Comparison of ENCODE assay signal across 8 mouse cellular contexts in the genomic region with DNA sequence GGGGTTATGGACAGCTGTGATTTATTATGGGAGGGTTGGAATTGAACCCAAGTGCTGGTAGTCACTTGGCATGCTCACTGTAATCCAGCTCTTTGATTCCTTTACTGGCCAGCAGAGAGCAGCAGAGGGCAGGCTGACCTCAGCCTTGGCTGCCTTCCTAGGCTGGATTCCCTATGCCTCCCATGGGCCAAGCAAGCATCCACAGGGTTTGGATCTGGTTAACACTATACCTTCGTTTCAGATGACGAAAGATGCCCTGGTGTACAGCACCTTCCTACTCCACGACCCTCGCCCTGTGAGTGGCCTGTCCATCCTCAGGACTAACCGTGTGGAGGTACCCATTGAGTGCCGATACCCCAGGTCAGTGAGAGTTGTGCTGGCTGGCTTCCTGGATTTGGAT. TPM values are rescaled to one million over a fixed set of nuclear protein-coding genes. Genes with fewer than 3 reads are reported as not detected.
DNase-seq lines count a peak whose midpoint lies in the region; ATAC-seq and TF ChIP-seq lines count a peak whose summit lies in the region.

No protein-coding gene starts in this region.

- no peaks in the 10 kb centered on the region for H3K9me3 ChIP-seq in heart, embryonic 10.5 days
- no peaks in the 10 kb centered on the region for H3K9me3 ChIP-seq in embryonic facial prominence, embryonic 14.5 days (ENCODE audit: control insufficient read depth, low read length)
- H3K9me3 ChIP-seq in lung, embryonic 14.5 days (ENCODE audit: low read depth, low read length), result no peaks in the 10 kb centered on the region
- no peaks in the 10 kb centered on the region for H3K9me3 ChIP-seq in stomach, postnatal 0 days (ENCODE audit: control insufficient read depth, low read length)

- no peak overlapping the region for H3K4me3 ChIP-seq in heart, embryonic 10.5 days
- H3K4me3 ChIP-seq in embryonic facial prominence, embryonic 14.5 days (ENCODE audit: low read depth, low read length), result no peak overlapping the region
- no peak overlapping the region for H3K4me3 ChIP-seq in lung, embryonic 14.5 days (ENCODE audit: low read depth, low read length)
- H3K4me3 ChIP-seq in stomach, postnatal 0 days (ENCODE audit: low read depth, low read length), result no peak overlapping the region

- TF ChIP-seq CTCF in lung, embryonic 14.5 days (IDR thresholded peaks at IDR 0.05; ENCODE audit: low read depth), result peak; percentile 93
- peak; percentile 95 for TF ChIP-seq CTCF in stomach, postnatal 0 days (IDR thresholded peaks at IDR 0.05; ENCODE audit: low read depth)

- TF ChIP-seq EP300 in stomach, postnatal 0 days (optimal IDR thresholded peaks at IDR 0.05), result no peak

- WGBS in heart, embryonic 10.5 days, result 38% methylated on average over 6 of the region's 6 CpGs
- 29% methylated on average over 6 of the region's 6 CpGs for WGBS in embryonic facial prominence, embryonic 14.5 days
- 40% methylated on average over 6 of the region's 6 CpGs for WGBS in lung, embryonic 14.5 days
- 39% methylated on average over 6 of the region's 6 CpGs for WGBS in stomach, postnatal 0 days

- peak; percentile 97 for DNase-seq in heart, adult 11 months
- DNase-seq in heart, embryonic 10.5 days (ENCODE audit: low spot score), result no peak
- DNase-seq in 3T3-L1 (ENCODE audit: low read depth, low spot score), result peak; percentile 90
- DNase-seq in adrenal gland, postnatal 25 days, result peak; percentile 63
- peak; percentile 69 for DNase-seq in embryonic facial prominence, embryonic 14.5 days (ENCODE audit: low spot score)
- peak; percentile 86 for DNase-seq in lung, embryonic 14.5 days
- peak; percentile 76 for DNase-seq in stomach, postnatal 0 days (ENCODE audit: low spot score)

- ATAC-seq in embryonic facial prominence, embryonic 14.5 days (ENCODE audit: low read depth), result peak; percentile 63
- peak; percentile 52 for ATAC-seq in inflammation-experienced regulatory T-cells, adult 6 months
- ATAC-seq in lung, embryonic 14.5 days (ENCODE audit: insufficient read depth), result peak; percentile 52; the same call in 1 of the 2 replicates
- ATAC-seq in stomach, postnatal 0 days (ENCODE audit: low FRiP score, low TSS enrichment), result peak; percentile 65

- H3K27me3 ChIP-seq in heart, embryonic 10.5 days (ENCODE audit: insufficient read depth, poor library complexity, severe bottlenecking), result 0 out of 2 replicates have a peak, but pooled peaks cover 7% of the 10 kb centered on the region
- H3K27me3 ChIP-seq in embryonic facial prominence, embryonic 14.5 days (replicated peaks; ENCODE audit: control insufficient read depth, insufficient read depth, low read length), result no peaks in the 10 kb centered on the region
- no peaks in the 10 kb centered on the region for H3K27me3 ChIP-seq in lung, embryonic 14.5 days (ENCODE audit: insufficient read depth, low read length)
- no peaks in the 10 kb centered on the region for H3K27me3 ChIP-seq in stomach, postnatal 0 days (ENCODE audit: control insufficient read depth, insufficient read depth, low read length)

- no peak overlapping the region for H3K4me2 ChIP-seq in embryonic facial prominence, embryonic 14.5 days (ENCODE audit: low read depth, low read length)
- H3K4me2 ChIP-seq in lung, embryonic 14.5 days, result no peak overlapping the region
- no peak overlapping the region for H3K4me2 ChIP-seq in stomach, postnatal 0 days (replicated peaks; ENCODE audit: low read depth)

- H3K27ac ChIP-seq in heart, embryonic 10.5 days, result no peak overlapping the region
- no peak overlapping the region for H3K27ac ChIP-seq in embryonic facial prominence, embryonic 14.5 days (replicated peaks; ENCODE audit: low read depth, low read length)
- H3K27ac ChIP-seq in lung, embryonic 14.5 days (ENCODE audit: low read depth), result no peak overlapping the region
- no peak overlapping the region for H3K27ac ChIP-seq in stomach, postnatal 0 days (replicated peaks)

- no peaks in the 10 kb centered on the region for H3K4me1 ChIP-seq in heart, embryonic 10.5 days
- no peaks in the 10 kb centered on the region for H3K4me1 ChIP-seq in embryonic facial prominence, embryonic 14.5 days (ENCODE audit: control insufficient read depth, insufficient read depth, low read length)
- H3K4me1 ChIP-seq in lung, embryonic 14.5 days (ENCODE audit: insufficient read depth), result no peaks in the 10 kb centered on the region
- H3K4me1 ChIP-seq in stomach, postnatal 0 days (replicated peaks; ENCODE audit: control insufficient read depth, insufficient read depth), result no peaks in the 10 kb centered on the region

- H3K9ac ChIP-seq in embryonic facial prominence, embryonic 14.5 days (ENCODE audit: low read depth, low read length), result no peak overlapping the region
- H3K9ac ChIP-seq in lung, embryonic 14.5 days, result no peak overlapping the region
- no peak overlapping the region for H3K9ac ChIP-seq in stomach, postnatal 0 days (ENCODE audit: low read length)

- no peaks in the 10 kb centered on the region for H3K36me3 ChIP-seq in heart, embryonic 10.5 days
- no peaks in the 10 kb centered on the region for H3K36me3 ChIP-seq in embryonic facial prominence, embryonic 14.5 days (ENCODE audit: control insufficient read depth, insufficient read depth, low read length)
- H3K36me3 ChIP-seq in lung, embryonic 14.5 days (ENCODE audit: insufficient read depth), result no peaks in the 10 kb centered on the region
- no peaks in the 10 kb centered on the region for H3K36me3 ChIP-seq in stomach, postnatal 0 days (ENCODE audit: control insufficient read depth, insufficient read depth, low read length)

RNA-seq across cellular contexts. Expression of gene Zp3, which starts 2.5 kb away (rescaled TPM):
- polyA plus RNA-seq in heart, embryonic 10.5 days (2016; fragmentation: Nextera tagmentation; extraction: Ambion mirVana), result not detected in 2 replicates
- not detected in 2 replicates for total RNA-seq in adrenal gland, postnatal 25 days (2021)
- 0.58 and 0.77 TPM in 2 replicates for polyA plus RNA-seq in embryonic facial prominence, embryonic 14.5 days (2014; fragmentation: Nextera tagmentation; extraction: Ambion mirVana)
- polyA plus RNA-seq in inflammation-experienced regulatory T-cells, adult 6 months (2017; shearing (Covaris generic)), result not detected
- polyA plus RNA-seq in lung, embryonic 14.5 days (2014; fragmentation: Nextera tagmentation; extraction: Ambion mirVana), result not detected in 2 replicates
- polyA plus RNA-seq in stomach, postnatal 0 days (2015; fragmentation: Nextera tagmentation; extraction: Ambion mirVana), result 0.07 TPM in 1 of 2 replicates, not detected in the other

RNA-seq across cellular contexts. Expression of gene Ssc4d, which starts 8.1 kb away (rescaled TPM):
- polyA plus RNA-seq in heart, embryonic 10.5 days (2016; fragmentation: Nextera tagmentation; extraction: Ambion mirVana), result 2.3 and 5.2 TPM in 2 replicates
- total RNA-seq in adrenal gland, postnatal 25 days (2021), result 4.3 and 7.9 TPM in 2 replicates
- 3.2 and 4.7 TPM in 2 replicates for polyA plus RNA-seq in embryonic facial prominence, embryonic 14.5 days (2014; fragmentation: Nextera tagmentation; extraction: Ambion mirVana)
- polyA plus RNA-seq in inflammation-experienced regulatory T-cells, adult 6 months (2017; shearing (Covaris generic)), result 1 to 10 TPM; 1.0 to 2.0 (median 1.4) TPM
- polyA plus RNA-seq in lung, embryonic 14.5 days (2014; fragmentation: Nextera tagmentation; extraction: Ambion mirVana), result 3.2 and 3.8 TPM in 2 replicates
- polyA plus RNA-seq in stomach, postnatal 0 days (2015; fragmentation: Nextera tagmentation; extraction: Ambion mirVana), result 1.7 and 2.2 TPM in 2 replicates

RNA-seq across cellular contexts. Expression of gene Dtx2, which starts 12.2 kb away (rescaled TPM):
- polyA plus RNA-seq in heart, embryonic 10.5 days (2016; fragmentation: Nextera tagmentation; extraction: Ambion mirVana), result 36.0 and 37.6 TPM in 2 replicates
- 12.4 and 13.4 TPM in 2 replicates for total RNA-seq in adrenal gland, postnatal 25 days (2021)
- 25.2 and 25.7 TPM in 2 replicates for polyA plus RNA-seq in embryonic facial prominence, embryonic 14.5 days (2014; fragmentation: Nextera tagmentation; extraction: Ambion mirVana)
- polyA plus RNA-seq in inflammation-experienced regulatory T-cells, adult 6 months (2017; shearing (Covaris generic)), result 10 to 100 TPM in 1 of 3 experiments, 1 to 10 TPM in 2; 8.5 to 10.8 (median 9.1) TPM
- 21.4 and 24.4 TPM in 2 replicates for polyA plus RNA-seq in lung, embryonic 14.5 days (2014; fragmentation: Nextera tagmentation; extraction: Ambion mirVana)
- polyA plus RNA-seq in stomach, postnatal 0 days (2015; fragmentation: Nextera tagmentation; extraction: Ambion mirVana), result 13.5 and 16.2 TPM in 2 replicates

RNA-seq across cellular contexts. Expression of gene Ywhag, which starts 48.0 kb away (rescaled TPM):
- 202 and 227 TPM in 2 replicates for polyA plus RNA-seq in heart, embryonic 10.5 days (2016; fragmentation: Nextera tagmentation; extraction: Ambion mirVana)
- 477 and 524 TPM in 2 replicates for total RNA-seq in adrenal gland, postnatal 25 days (2021)
- polyA plus RNA-seq in embryonic facial prominence, embryonic 14.5 days (2014; fragmentation: Nextera tagmentation; extraction: Ambion mirVana), result 97.4 and 101 TPM in 2 replicates
- polyA plus RNA-seq in inflammation-experienced regulatory T-cells, adult 6 months (2017; shearing (Covaris generic)), result 10 to 100 TPM; 29.8 to 46.2 (median 37.0) TPM
- 74.7 and 79.0 TPM in 2 replicates for polyA plus RNA-seq in lung, embryonic 14.5 days (2014; fragmentation: Nextera tagmentation; extraction: Ambion mirVana)
- 86.0 and 89.2 TPM in 2 replicates for polyA plus RNA-seq in stomach, postnatal 0 days (2015; fragmentation: Nextera tagmentation; extraction: Ambion mirVana)

RNA-seq across cellular contexts. Expression of gene Upk3b, which starts 55.9 kb away (rescaled TPM):
- 78.3 and 81.2 TPM in 2 replicates for polyA plus RNA-seq in heart, embryonic 10.5 days (2016; fragmentation: Nextera tagmentation; extraction: Ambion mirVana)
- 1.4 and 3.0 TPM in 2 replicates for total RNA-seq in adrenal gland, postnatal 25 days (2021)
- 0.50 and 1.4 TPM in 2 replicates for polyA plus RNA-seq in embryonic facial prominence, embryonic 14.5 days (2014; fragmentation: Nextera tagmentation; extraction: Ambion mirVana)
- polyA plus RNA-seq in inflammation-experienced regulatory T-cells, adult 6 months (2017; shearing (Covaris generic)), result under 1 TPM in 1 of 3 experiments, not detected in 2; 0.16 TPM
- 23.8 and 26.7 TPM in 2 replicates for polyA plus RNA-seq in lung, embryonic 14.5 days (2014; fragmentation: Nextera tagmentation; extraction: Ambion mirVana)
- 22.8 and 27.7 TPM in 2 replicates for polyA plus RNA-seq in stomach, postnatal 0 days (2015; fragmentation: Nextera tagmentation; extraction: Ambion mirVana)
